Mouse (Mus musculus) intestine, postnatal 0 days (tissue): ENCODE measurements around the gene R3hdm4. TPM values are rescaled to one million over a fixed set of nuclear protein-coding genes. Genes with fewer than 3 reads are reported as not detected.
A peak's percentile ranks its signal among the peaks of the same experiment; 100 is the strongest.

Experiments used
- ATAC-seq: fragments of 200-750 bp; cut with Nextera tagmentation; 2 replicates; pipeline ENCODE4 v1.8.0; 2017; ENCODE audit warnings: mild to moderate bottlenecking, moderate TSS enrichment, moderate library complexity
- H3K27ac ChIP-seq: fragments of 300-500 bp; sonication (generic); 2 replicates; pipeline ENCODE4 v1.5.1; 2014; ENCODE audit warnings: mild to moderate bottlenecking, low read depth, low read length, moderate library complexity
- H3K27me3 ChIP-seq: fragments of 300-500 bp; sonication (generic); replicated peaks from 2 replicates; pipeline ENCODE4 v1.6.1; 2014; ENCODE audit warnings: low read length, mixed read lengths; ENCODE audit not compliant: control insufficient read depth, insufficient read depth
- H3K36me3 ChIP-seq: fragments of 300-500 bp; sonication (generic); 2 replicates; pipeline ENCODE4 v1.6.1; 2014; ENCODE audit warnings: mild to moderate bottlenecking, moderate library complexity; ENCODE audit not compliant: control insufficient read depth, insufficient read depth
- H3K4me1 ChIP-seq: fragments of 300-500 bp; sonication (generic); replicated peaks from 2 replicates; pipeline ENCODE4 v1.6.1; 2014; ENCODE audit warnings: antibody characterized with exemption, low read length, mixed read lengths; ENCODE audit not compliant: control insufficient read depth, insufficient read depth
- H3K4me2 ChIP-seq: fragments of 300-500 bp; sonication (generic); replicated peaks from 2 replicates; pipeline ENCODE4 v1.6.1; 2014; ENCODE audit warnings: low read depth, mild to moderate bottlenecking, moderate library complexity
- H3K4me3 ChIP-seq: fragments of 300-500 bp; sonication (generic); 2 replicates; pipeline ENCODE4 v1.5.1; 2014; ENCODE audit warnings: low read depth, low read length
- H3K9ac ChIP-seq: fragments of 300-500 bp; sonication (generic); 2 replicates; pipeline ENCODE4 v1.6.1; 2014; ENCODE audit warnings: mild to moderate bottlenecking, low read depth, low read length
- H3K9me3 ChIP-seq: fragments of 300-500 bp; sonication (generic); 2 replicates; pipeline ENCODE4 v1.6.1; 2016; ENCODE audit warnings: mixed run types; ENCODE audit not compliant: control insufficient read depth
- CTCF ChIP-seq: sonication (generic); IDR thresholded peaks from 2 replicates; pipeline ENCODE4 v1.5.1; 2016; ENCODE audit warnings: low read depth, mild to moderate bottlenecking, control low read depth, antibody characterized with exemption, moderate library complexity
- WGBS: fragments of 180-500 bp; shearing (Covaris S2); extraction: QIAGEN DNeasy Blood & Tissue Kit; methylation state at CpG from one replicate; pipeline ENCODE4 v1.1.7; 2014; 5-methylcytosine and 5-hydroxymethylcytosine counted together
- polyA plus RNA-seq: library from polyadenylated mRNA; unstranded; fragments of >200 nt; fragmentation: Nextera tagmentation; extraction: Ambion mirVana; gene quantifications from 2 replicates; pipeline ENCODE4 v1.2.1, GENCODE M21; 2015

Gene R3hdm4
- polyA plus RNA-seq, 1 experiment from 2014 or later = 62.0 TPM

DNA sequence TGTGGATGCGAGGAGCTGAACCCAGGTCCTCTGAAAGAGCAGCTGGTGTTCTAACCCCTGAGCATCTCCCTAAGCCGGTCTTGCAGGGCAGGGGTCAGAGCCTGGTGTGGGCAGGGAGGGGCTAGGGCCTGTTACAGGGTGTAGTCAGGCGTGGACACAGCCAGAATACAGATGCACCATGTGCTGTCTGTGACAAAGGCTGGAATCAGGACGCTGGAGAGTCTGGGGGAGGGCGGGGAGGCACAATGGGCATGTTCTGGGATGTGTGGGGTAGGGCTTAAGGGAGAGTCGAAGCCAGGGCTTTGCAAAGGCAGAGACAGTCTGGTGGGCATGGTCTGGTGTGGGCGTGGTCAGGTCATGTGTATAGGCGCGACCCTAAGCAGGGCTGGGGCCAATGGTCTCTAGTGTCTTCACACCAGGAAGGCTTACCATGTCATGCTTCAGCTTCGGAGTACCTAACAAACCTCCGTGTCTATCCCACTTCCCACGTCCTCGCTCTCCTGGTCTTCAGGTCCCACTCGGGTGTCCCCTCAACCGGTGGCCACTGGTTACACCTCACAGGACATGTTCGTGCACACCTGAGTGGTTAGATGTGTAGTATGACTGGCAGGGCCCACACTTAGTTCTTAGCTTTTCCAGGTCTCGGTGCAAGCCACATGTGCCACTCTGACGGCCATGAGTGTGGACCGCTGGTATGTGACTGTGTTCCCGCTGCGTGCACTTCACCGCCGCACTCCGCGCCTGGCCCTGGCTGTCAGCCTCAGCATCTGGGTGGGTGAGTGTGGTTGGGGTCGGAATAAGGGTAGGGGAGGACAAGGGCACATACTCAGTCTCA, 735 bp downstream of the R3hdm4 start:
- Histone ChIP-seq H3K9me3 (no peaks in the 10 kb centered on the region), H3K4me1 (0 out of 2 replicates have a peak, but pooled peaks cover 9% of the 10 kb centered on the region), H3K9ac (no peak overlapping the region), H3K36me3 (no peaks in the 10 kb centered on the region; the same call in 1 of the 2 replicates), H3K27ac (no peak overlapping the region), H3K27me3 (peaks cover 38% of the 10 kb centered on the region), H3K4me2 (peak overlapping the region; percentile 59), H3K4me3 (0 out of 2 replicates have a peak overlapping the region, but pooled peaks have one; percentile 13)
- ATAC-seq = no peak
- WGBS = 27% methylated on average over 26 of the region's 26 CpGs
- TF ChIP-seq CTCF = no peak

DNA sequence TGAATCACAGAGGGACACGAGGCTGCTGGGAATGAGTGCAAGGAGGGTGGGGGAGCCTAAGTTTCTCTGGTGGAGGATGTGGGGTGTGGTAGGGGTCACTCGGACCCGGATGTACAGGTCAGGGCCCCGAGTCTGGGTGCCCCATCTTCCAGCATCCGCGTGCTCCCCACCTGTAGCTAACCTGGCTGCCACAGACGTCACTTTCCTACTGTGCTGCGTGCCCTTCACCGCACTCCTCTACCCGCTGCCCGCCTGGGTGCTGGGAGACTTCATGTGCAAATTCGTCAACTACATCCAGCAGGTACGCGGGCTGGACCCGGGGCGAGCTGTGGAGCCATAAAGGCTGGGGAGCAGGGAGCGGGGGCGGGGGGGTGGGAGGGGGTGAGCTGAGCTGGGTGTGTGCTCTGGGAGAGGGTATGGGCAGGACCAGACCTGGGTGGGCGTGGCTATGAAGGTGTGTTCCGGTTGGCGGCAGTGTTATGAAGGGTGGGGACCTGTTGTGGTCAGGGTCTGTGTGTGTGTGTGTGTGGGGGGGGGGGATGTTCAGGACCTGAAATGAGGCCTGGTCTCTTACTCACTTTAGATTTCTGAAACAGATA, 1.7 kb downstream of the R3hdm4 start:
- Histone ChIP-seq H3K4me2 (peak overlapping the region; percentile 54), H3K9ac (no peak overlapping the region), H3K36me3 (no peaks in the 10 kb centered on the region; the same call in 1 of the 2 replicates), H3K27me3 (peaks cover 38% of the 10 kb centered on the region), H3K27ac (no peak overlapping the region), H3K9me3 (no peaks in the 10 kb centered on the region), H3K4me3 (peak overlapping the region; percentile 7; the same call in 1 of the 2 replicates), H3K4me1 (0 out of 2 replicates have a peak, but pooled peaks cover 9% of the 10 kb centered on the region)
- ATAC-seq = no peak
- TF ChIP-seq CTCF = no peak
- 8% methylated on average over 21 of the region's 21 CpGs for WGBS

DNA sequence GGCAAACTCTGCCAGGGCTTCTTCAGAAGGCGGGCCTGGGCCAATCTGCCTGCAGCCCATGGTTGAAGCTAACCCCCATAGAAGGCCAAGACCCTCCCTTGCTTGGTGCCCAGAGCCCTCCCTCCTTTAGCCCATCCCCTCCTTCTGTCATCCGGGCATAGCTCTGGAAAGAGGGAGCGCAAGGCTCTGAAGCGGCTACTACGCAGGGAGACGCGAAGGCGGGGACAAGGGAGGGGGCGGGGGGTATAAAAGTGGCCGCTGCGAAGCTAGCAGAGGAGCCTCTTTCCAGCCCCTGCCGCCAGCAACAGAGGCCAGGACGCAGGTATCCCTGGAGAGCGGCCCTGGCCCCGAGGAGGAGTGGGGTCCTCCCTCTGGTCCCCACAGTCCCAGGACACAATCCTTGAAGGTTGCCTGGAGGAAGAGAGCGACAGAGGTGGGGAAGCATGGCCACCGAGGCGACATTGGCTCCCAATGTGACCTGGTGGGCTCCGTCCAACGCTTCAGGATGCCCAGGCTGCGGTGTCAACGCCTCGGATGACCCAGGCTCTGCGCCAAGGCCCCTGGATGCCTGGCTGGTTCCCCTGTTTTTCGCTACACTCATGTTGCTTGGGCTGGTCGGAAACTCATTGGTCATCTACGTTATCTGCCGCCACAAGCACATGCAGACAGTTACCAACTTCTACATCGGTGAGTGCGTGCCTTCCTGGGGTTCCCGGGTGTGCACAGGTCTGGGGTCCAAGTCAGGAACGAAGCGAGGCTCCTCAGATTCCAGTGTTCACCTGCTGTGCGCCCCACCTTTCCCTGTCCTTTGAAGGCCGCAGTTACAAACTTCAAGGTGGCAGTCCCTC, 2.6 kb downstream of the R3hdm4 start:
- peaks cover 38% of the 10 kb centered on the region for H3K27me3 ChIP-seq
- H3K9ac ChIP-seq = no peak overlapping the region
- H3K4me1 ChIP-seq = 0 out of 2 replicates have a peak, but pooled peaks cover 9% of the 10 kb centered on the region
- H3K9me3 ChIP-seq = no peaks in the 10 kb centered on the region
- no peak for TF ChIP-seq CTCF
- no peak for ATAC-seq
- H3K4me2 ChIP-seq = peak overlapping the region; percentile 37
- H3K27ac ChIP-seq = no peak overlapping the region
- 34% methylated on average over 35 of the region's 35 CpGs for WGBS
- no peaks in the 10 kb centered on the region; the same call in 1 of the 2 replicates for H3K36me3 ChIP-seq
- H3K4me3 ChIP-seq = no peak overlapping the region

DNA sequence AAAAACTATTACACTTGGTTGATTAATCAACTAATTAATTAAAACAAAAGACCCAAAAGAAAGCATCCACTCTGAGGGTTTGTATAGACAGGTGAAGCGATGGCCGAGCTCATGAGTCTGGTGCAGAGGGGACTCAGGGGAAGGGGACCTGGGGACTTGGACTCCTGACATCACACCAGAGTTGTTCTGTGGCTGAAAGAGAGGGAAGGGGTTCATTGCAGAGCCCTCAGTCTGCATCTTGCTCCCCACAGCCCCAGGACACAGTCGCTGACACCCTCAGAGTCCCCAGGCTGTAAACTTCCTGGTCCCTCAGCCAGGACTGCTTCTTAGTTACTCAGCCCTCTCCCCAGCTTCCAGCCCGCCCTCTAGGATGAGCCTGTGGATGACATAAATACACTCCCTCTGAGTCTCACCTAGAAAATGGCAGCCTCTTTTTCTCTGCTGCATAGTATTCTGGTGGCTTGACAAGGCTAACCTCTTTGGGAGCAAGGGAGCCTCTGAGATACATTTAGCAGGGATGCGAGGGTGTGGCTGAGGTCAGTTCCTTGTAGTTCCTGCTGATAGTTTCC, 3.4 kb downstream of the R3hdm4 start:
- Histone ChIP-seq H3K9me3 (no peaks in the 10 kb centered on the region), H3K4me1 (0 out of 2 replicates have a peak, but pooled peaks cover 9% of the 10 kb centered on the region), H3K9ac (no peak overlapping the region), H3K27ac (no peak overlapping the region), H3K4me2 (peak overlapping the region; percentile 96), H3K36me3 (no peaks in the 10 kb centered on the region; the same call in 1 of the 2 replicates), H3K27me3 (peaks cover 38% of the 10 kb centered on the region), H3K4me3 (no peak overlapping the region)
- whole genome bisulfite sequencing = 72% methylated on average over 5 of the region's 5 CpGs
- no peak for ATAC-seq
- TF ChIP-seq CTCF = no peak

DNA sequence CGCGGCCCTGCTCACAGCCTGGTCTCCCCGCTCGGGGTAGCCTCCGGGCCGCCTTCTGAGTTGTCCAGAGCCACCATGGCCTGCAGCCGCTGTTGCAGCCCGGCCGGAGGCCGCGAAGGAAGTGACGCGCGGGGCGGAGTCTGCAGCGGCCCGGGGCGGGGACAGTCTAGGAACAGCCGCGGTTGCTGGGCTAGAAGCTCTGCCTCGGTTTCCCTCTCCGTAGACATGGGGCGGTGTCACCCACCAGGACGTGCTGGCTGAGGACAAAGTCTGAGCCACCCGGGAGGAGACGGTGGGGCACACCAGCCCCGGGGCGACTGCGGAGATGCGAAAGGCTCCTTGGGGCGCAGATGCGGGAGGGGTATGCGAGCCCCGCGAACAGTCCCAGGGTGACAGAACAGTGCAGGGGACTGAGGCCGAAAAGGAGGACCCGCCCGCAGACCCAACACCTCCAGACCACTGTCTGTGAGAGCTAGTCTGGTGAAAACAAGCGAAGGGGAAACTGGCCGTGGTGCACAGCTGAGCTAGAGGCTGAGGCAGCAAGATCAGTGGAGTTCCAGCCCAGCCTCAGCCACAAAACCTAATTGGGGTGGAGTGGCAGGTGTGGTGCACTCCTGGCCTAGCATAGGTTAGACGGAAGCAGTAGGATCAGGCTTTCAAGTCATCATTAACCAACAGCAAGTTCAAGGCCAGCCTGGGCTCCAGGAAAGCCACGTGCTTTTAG, 4.0 kb downstream of the R3hdm4 start, which contains the start of gene Kiss1r:
Kiss1r (plus strand) TSS at position 164 of the 724 bp plus-strand sequence.
- Histone ChIP-seq H3K4me1 (0 out of 2 replicates have a peak, but pooled peaks cover 9% of the 10 kb centered on the region), H3K36me3 (no peaks in the 10 kb centered on the region; the same call in 1 of the 2 replicates), H3K4me3 (peak within 1 kb of the TSS; percentile 64), H3K27me3 (peaks cover 32% of the 10 kb centered on the region), H3K4me2 (peak within 1 kb of the TSS; percentile 96), H3K9ac (peak within 1 kb of the TSS; percentile 87), H3K9me3 (no peaks in the 10 kb centered on the region), H3K27ac (peak within 1 kb of the TSS; percentile 73)
- peak; percentile 67 for ATAC-seq
- 2% methylated on average over 42 of the region's 42 CpGs for WGBS
- no peak for TF ChIP-seq CTCF
